Mouse (Mus musculus) MEL (cell line): ENCODE results near the gene Atl3.

ENCODE experiments used
- CTCF ChIP-seq, 3 experiments: IDR thresholded peaks in 2 of 3; conservative IDR thresholded peaks in 1 of 3; 2 replicates each; pipeline ENCODE4 v1.5.1; 2011 to 2012; ENCODE audit warnings: low read length in 3 of 3, low read depth in 2 of 3, mild to moderate bottlenecking in 2 of 3, improper control_type of control experiment in 1 of 3, inconsistent platforms in 1 of 3, mixed read lengths in 1 of 3, moderate library complexity in 1 of 3; ENCODE audit not compliant: control insufficient read depth in 1 of 3, insufficient read depth in 1 of 3, poor library complexity in 1 of 3, severe bottlenecking in 1 of 3
- ELF1 ChIP-seq: IDR thresholded peaks from 2 replicates; pipeline ENCODE4 v1.6.1; 2014; ENCODE audit warnings: low read depth, mild to moderate bottlenecking, inconsistent platforms, low read length, improper control_type of control experiment, moderate library complexity
- EP300 ChIP-seq, 2 experiments: IDR thresholded peaks; 2 replicates each; pipeline ENCODE4 v1.6.1; 2011; ENCODE audit warnings: improper control_type of control experiment in 2 of 2, low read length in 2 of 2, low read depth in 1 of 2, mild to moderate bottlenecking in 1 of 2
- GATA1 ChIP-seq: IDR thresholded peaks from 2 replicates; pipeline ENCODE4 v1.6.1; 2011; ENCODE audit warnings: low read depth, low read length, improper control_type of control experiment
- HCFC1 ChIP-seq: IDR thresholded peaks from 2 replicates; pipeline ENCODE4 v1.6.1; 2012; ENCODE audit warnings: low read depth, mild to moderate bottlenecking, inconsistent platforms, low read length, improper control_type of control experiment, moderate library complexity
- MAX ChIP-seq: IDR thresholded peaks from 2 replicates; pipeline ENCODE4 v1.6.1; 2011; ENCODE audit warnings: low read length, improper control_type of control experiment
- POLR2A ChIP-seq, 2 experiments: IDR thresholded peaks; 2 replicates each; pipeline ENCODE4 v1.6.1; 2011 to 2012; ENCODE audit warnings: low read length in 2 of 2, mild to moderate bottlenecking in 2 of 2, control low read depth in 1 of 2, improper control_type of control experiment in 1 of 2, low read depth in 1 of 2, moderate library complexity in 1 of 2; ENCODE audit not compliant: control insufficient read depth in 1 of 2, insufficient read depth in 1 of 2, poor library complexity in 1 of 2
- TAL1 ChIP-seq: IDR thresholded peaks from 2 replicates; pipeline ENCODE4 v1.6.1; 2012; ENCODE audit warnings: mild to moderate bottlenecking, inconsistent platforms, low read length, moderate library complexity, mixed read lengths
- USF1 ChIP-seq: IDR thresholded peaks from 2 replicates; pipeline ENCODE4 v1.6.1; 2014; ENCODE audit warnings: low read depth, mild to moderate bottlenecking, inconsistent platforms, low read length, improper control_type of control experiment, moderate library complexity

DNA sequence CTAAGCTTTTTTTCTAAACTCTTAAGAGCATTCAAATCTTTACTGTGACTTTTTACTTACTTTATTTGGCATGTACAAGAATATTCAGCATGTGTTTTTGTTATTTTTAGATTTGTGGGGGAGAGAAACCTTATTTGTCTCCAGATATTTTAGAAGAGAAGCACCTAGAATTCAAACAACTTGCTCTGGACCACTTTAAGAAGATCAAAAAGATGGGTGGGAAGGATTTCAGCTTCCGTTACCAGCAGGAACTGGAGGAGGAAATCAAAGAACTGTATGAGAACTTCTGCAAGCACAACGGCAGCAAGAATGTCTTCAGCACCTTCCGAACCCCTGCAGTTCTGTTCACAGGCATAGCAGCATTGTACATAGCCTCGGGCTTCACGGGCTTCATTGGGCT lies 38.1 kb downstream of the Atl3 start:
- no peak for TF ChIP-seq CTCF (IDR thresholded peaks at IDR 0.05 in 2 of 3, conservative IDR thresholded peaks at IDR 0.05 in 1 of 3; ENCODE audit: control insufficient read depth in 1 of 3, insufficient read depth in 1 of 3, low read depth in 2 of 3, low read length in 3 of 3, poor library complexity in 1 of 3, severe bottlenecking in 1 of 3)
- TF ChIP-seq POLR2A (IDR thresholded peaks at IDR 0.05; ENCODE audit: control insufficient read depth in 1 of 2, insufficient read depth in 1 of 2, low read depth in 1 of 2, low read length in 2 of 2, poor library complexity in 1 of 2), result no peak
- TF ChIP-seq ELF1, result no peak
- no peak for TF ChIP-seq MAX
- TF ChIP-seq USF1, result no peak
- no peak for TF ChIP-seq GATA1
- no peak for TF ChIP-seq TAL1
- no peak for TF ChIP-seq HCFC1
- no peak for TF ChIP-seq EP300 (IDR thresholded peaks at IDR 0.05; ENCODE audit: low read depth in 1 of 2, low read length in 2 of 2)
